Comparison of ENCODE assay signal across 12 mouse cellular contexts in the genomic region with DNA sequence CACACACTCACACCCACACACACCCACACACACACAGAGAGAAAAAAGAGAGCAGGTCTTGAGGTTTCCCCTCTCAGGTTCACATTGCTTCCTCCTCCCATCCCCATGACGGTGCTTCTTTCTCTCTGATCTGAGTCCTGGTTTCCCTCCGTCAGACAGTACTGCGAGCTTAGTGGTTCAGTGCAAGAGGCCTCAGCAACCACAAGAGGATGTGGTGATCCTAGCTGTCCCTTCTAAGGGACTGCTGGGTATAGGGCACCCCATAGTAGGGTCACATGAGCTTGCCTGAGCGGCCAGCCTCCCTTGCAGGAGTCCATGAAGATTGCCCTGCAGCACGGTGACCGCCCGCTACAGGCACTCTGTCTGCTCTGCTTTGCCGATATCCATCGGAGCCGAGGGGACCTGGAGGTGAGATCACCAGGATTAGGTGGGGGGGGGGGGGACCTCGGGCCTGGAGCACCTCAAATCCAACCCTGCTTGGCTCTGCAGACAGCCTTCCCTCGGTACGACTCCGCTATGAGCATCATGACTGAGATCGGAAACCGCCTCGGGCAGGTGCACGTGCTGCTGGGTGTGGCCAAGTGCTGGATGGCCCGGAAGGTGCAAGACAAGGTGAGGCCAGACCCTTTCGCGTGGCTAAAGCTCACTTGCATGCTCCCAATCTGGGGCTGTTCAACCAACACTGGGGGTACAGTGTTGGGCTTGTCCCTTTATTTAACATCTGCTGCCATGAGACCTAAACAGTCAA. TPM values are rescaled to one million over a fixed set of nuclear protein-coding genes. Genes with fewer than 3 reads are reported as not detected.
DNase-seq lines count a peak whose midpoint lies in the region; ATAC-seq lines count a peak whose summit lies in the region.
"Had no signal": no experiment of that assay in that cellular context is flagged by ENCODE, and none has a peak within 500 bp of the region (broad histone marks: within the 10 kb centered on the region; RNA-seq: fewer than 3 reads in every experiment).

No protein-coding gene starts in this region.

- no peaks in the 10 kb centered on the region for H3K36me3 ChIP-seq in liver, embryonic 11.5 days (ENCODE audit: control insufficient read depth, insufficient read depth, low read length)
- no peaks in the 10 kb centered on the region for H3K36me3 ChIP-seq in hindbrain, embryonic 16.5 days (ENCODE audit: control insufficient read depth, insufficient read depth, low read length)
- H3K36me3 ChIP-seq: heart, embryonic 15.5 days; neural tube, embryonic 13.5 days had no signal

- no peak for DNase-seq in liver, embryonic 11.5 days (ENCODE audit: low spot score)
- no peak for DNase-seq in liver
- peak; percentile 70 for DNase-seq in ES-CJ7 (ENCODE audit: low read depth, low spot score)
- DNase-seq in layer of hippocampus, adult 11-12 months (ENCODE audit: low spot score) = no peak
- no peak for DNase-seq in right cerebral cortex, postnatal 36 days (ENCODE audit: low spot score in 2 of 2)
- DNase-seq in kidney, adult 11 months = no peak
- DNase-seq: cerebellum, postnatal 36 days had no signal

- ATAC-seq in liver, embryonic 11.5 days (replicated peaks; ENCODE audit: low FRiP score) = peak; percentile 15; the same call in 1 of the 2 replicates
- peak; percentile 44; the same call in 1 of the 2 replicates for ATAC-seq in hindbrain, embryonic 16.5 days
- peak; percentile 55 for ATAC-seq in neutrophil, adult 5-6 weeks (ENCODE audit: extremely low read depth, insufficient number of reproducible peaks, low FRiP score, poor library complexity, severe bottlenecking)

- no peak overlapping the region for H3K9ac ChIP-seq in liver, embryonic 11.5 days (ENCODE audit: low read depth, low read length)
- no peak overlapping the region for H3K9ac ChIP-seq in hindbrain, embryonic 16.5 days (ENCODE audit: low read depth, low read length)
- H3K9ac ChIP-seq: heart, embryonic 15.5 days; neural tube, embryonic 13.5 days had no signal

- WGBS in liver, embryonic 11.5 days = 60% methylated on average over 21 of the region's 21 CpGs
- 72% methylated on average over 17 of the region's 21 CpGs for WGBS in hindbrain, embryonic 16.5 days

- no peaks in the 10 kb centered on the region for H3K9me3 ChIP-seq in liver, embryonic 11.5 days (ENCODE audit: control insufficient read depth, low read length)
- H3K9me3 ChIP-seq in hindbrain, embryonic 16.5 days (ENCODE audit: control insufficient read depth, low read length) = no peaks in the 10 kb centered on the region
- H3K9me3 ChIP-seq: heart, embryonic 15.5 days; neural tube, embryonic 13.5 days had no signal

- no peaks in the 10 kb centered on the region for H3K27me3 ChIP-seq in liver, embryonic 11.5 days (replicated peaks; ENCODE audit: control insufficient read depth, insufficient read depth, low read length)
- H3K27me3 ChIP-seq in hindbrain, embryonic 16.5 days (replicated peaks; ENCODE audit: control insufficient read depth, insufficient read depth, low read length) = no peaks in the 10 kb centered on the region
- H3K27me3 ChIP-seq: heart, embryonic 15.5 days; neural tube, embryonic 13.5 days had no signal

- no peak overlapping the region for H3K27ac ChIP-seq in liver, embryonic 11.5 days (ENCODE audit: low read depth, low read length)
- no peak overlapping the region for H3K27ac ChIP-seq in hindbrain, embryonic 16.5 days (ENCODE audit: low read depth, low read length)
- H3K27ac ChIP-seq: heart, embryonic 15.5 days; left cerebral cortex, adult 2 months; neural tube, embryonic 13.5 days had no signal

- peaks cover 20% of the 10 kb centered on the region for H3K4me1 ChIP-seq in liver, embryonic 11.5 days (replicated peaks; ENCODE audit: control insufficient read depth, insufficient read depth, low read length)
- no peaks in the 10 kb centered on the region for H3K4me1 ChIP-seq in hindbrain, embryonic 16.5 days (ENCODE audit: control insufficient read depth, insufficient read depth, low read depth, low read length)
- H3K4me1 ChIP-seq: neural tube, embryonic 13.5 days had no signal

- H3K4me2 ChIP-seq in liver, embryonic 11.5 days = 0 out of 2 replicates have a peak overlapping the region, but pooled peaks have one; percentile 15
- H3K4me2 ChIP-seq in hindbrain, embryonic 16.5 days (ENCODE audit: low read length) = no peak overlapping the region
- H3K4me2 ChIP-seq: heart, embryonic 15.5 days; neural tube, embryonic 13.5 days had no signal

- H3K4me3 ChIP-seq in liver, embryonic 11.5 days (ENCODE audit: low read depth, low read length) = no peak overlapping the region
- H3K4me3 ChIP-seq in hindbrain, embryonic 16.5 days (ENCODE audit: low read length) = no peak overlapping the region
- H3K4me3 ChIP-seq: heart, embryonic 15.5 days; left cerebral cortex, adult 2 months; neural tube, embryonic 13.5 days had no signal

RNA-seq across cellular contexts. Expression of a gene that starts 7.4 kb away (rescaled TPM):
- polyA plus RNA-seq in liver, embryonic 11.5 days (2014; fragmentation: Nextera tagmentation; extraction: Ambion mirVana) = 1.4 and 2.0 TPM in 2 replicates
- 1.1 and 2.1 TPM in 2 replicates for polyA plus RNA-seq in hindbrain, embryonic 16.5 days (2015; fragmentation: Nextera tagmentation; extraction: Ambion mirVana)
- 0.47 TPM in 1 of 2 replicates, not detected in the other for total RNA-seq in neutrophil, adult 5-6 weeks (2017)

RNA-seq across cellular contexts. Expression of a gene that starts 11.0 kb away (rescaled TPM):
- 324 and 347 TPM in 2 replicates for polyA plus RNA-seq in liver, embryonic 11.5 days (2014; fragmentation: Nextera tagmentation; extraction: Ambion mirVana)
- polyA plus RNA-seq in hindbrain, embryonic 16.5 days (2015; fragmentation: Nextera tagmentation; extraction: Ambion mirVana) = 229 and 270 TPM in 2 replicates
- 132 and 144 TPM in 2 replicates for total RNA-seq in neutrophil, adult 5-6 weeks (2017)

RNA-seq across cellular contexts. Expression of a gene that starts 27.4 kb away (rescaled TPM):
- polyA plus RNA-seq in liver, embryonic 11.5 days (2014; fragmentation: Nextera tagmentation; extraction: Ambion mirVana) = 19.6 and 20.0 TPM in 2 replicates
- polyA plus RNA-seq in hindbrain, embryonic 16.5 days (2015; fragmentation: Nextera tagmentation; extraction: Ambion mirVana) = 30.1 and 35.8 TPM in 2 replicates
- total RNA-seq in neutrophil, adult 5-6 weeks (2017) = 17.0 and 20.4 TPM in 2 replicates

RNA-seq across cellular contexts. Expression of a gene that starts 39.4 kb away (rescaled TPM):
- polyA plus RNA-seq in liver, embryonic 11.5 days (2014; fragmentation: Nextera tagmentation; extraction: Ambion mirVana) = 19.5 and 22.7 TPM in 2 replicates
- polyA plus RNA-seq in hindbrain, embryonic 16.5 days (2015; fragmentation: Nextera tagmentation; extraction: Ambion mirVana) = 3.4 and 4.2 TPM in 2 replicates
- 388 and 389 TPM in 2 replicates for total RNA-seq in neutrophil, adult 5-6 weeks (2017)
